Mouse (Mus musculus) hindbrain, embryonic 14.5 days (tissue): ENCODE data around the gene Evi5. TPM values are rescaled to one million over a fixed set of nuclear protein-coding genes. Genes with fewer than 3 reads are reported as not detected.

Source experiments
- ATAC-seq: fragments of 200-750 bp; cut with Nextera tagmentation; 2 replicates; pipeline ENCODE4 v1.8.0; 2017; ENCODE audit warnings: moderate number of reproducible peaks, mild to moderate bottlenecking, moderate TSS enrichment, moderate library complexity; ENCODE audit not compliant: low FRiP score
- DNase-seq: peaks from one replicate; pipeline ENCODE4 v3.0.0-alpha.2; 2015; ENCODE audit warnings: low spot score
- H3K27ac ChIP-seq: fragments of 300-500 bp; sonication (generic); 2 replicates; pipeline ENCODE4 v1.5.1; 2014; ENCODE audit warnings: mild to moderate bottlenecking, moderate library complexity
- H3K27me3 ChIP-seq: fragments of 300-500 bp; sonication (generic); 2 replicates; pipeline ENCODE4 v1.6.1; 2014; ENCODE audit warnings: mild to moderate bottlenecking, low read length, mixed read lengths; ENCODE audit not compliant: control insufficient read depth, insufficient read depth
- H3K36me3 ChIP-seq: fragments of 300-500 bp; sonication (generic); replicated peaks from 2 replicates; pipeline ENCODE4 v1.6.1; 2014; ENCODE audit not compliant: control insufficient read depth, insufficient read depth
- H3K4me1 ChIP-seq: fragments of 300-500 bp; sonication (generic); replicated peaks from 2 replicates; pipeline ENCODE4 v1.6.1; 2014; ENCODE audit warnings: antibody characterized with exemption, low read length, mixed read lengths; ENCODE audit not compliant: control insufficient read depth, insufficient read depth
- H3K4me2 ChIP-seq: fragments of 300-500 bp; sonication (generic); replicated peaks from 2 replicates; pipeline ENCODE4 v1.6.1; 2014; ENCODE audit warnings: mild to moderate bottlenecking, moderate library complexity
- H3K4me3 ChIP-seq: fragments of 300-500 bp; sonication (generic); replicated peaks from 2 replicates; pipeline ENCODE4 v1.5.1; 2014; ENCODE audit warnings: mild to moderate bottlenecking, low read length
- H3K9ac ChIP-seq: fragments of 300-500 bp; sonication (generic); 2 replicates; pipeline ENCODE4 v1.6.1; 2014
- H3K9me3 ChIP-seq: fragments of 300-500 bp; sonication (generic); 2 replicates; pipeline ENCODE4 v1.6.1; 2016; ENCODE audit warnings: low read length; ENCODE audit not compliant: control insufficient read depth
- WGBS: fragments of 180-500 bp; shearing (Covaris S2); extraction: QIAGEN DNeasy Blood & Tissue Kit; methylation state at CpG from one replicate; pipeline ENCODE4 v1.1.7; 2014; 5-methylcytosine and 5-hydroxymethylcytosine counted together
- polyA plus RNA-seq: library from polyadenylated mRNA; unstranded; fragments of >200 nt; fragmentation: Nextera tagmentation; extraction: Ambion mirVana; gene quantifications from 2 replicates; pipeline ENCODE4 v1.2.1, GENCODE M21; 2014

Gene Evi5
- polyA plus RNA-seq, 1 experiment from 2014 or later = 53.3 TPM

GRCm38 (mm10) chr5:107749229-107749916, 125.5 kb downstream of the Evi5 start:
- Histone ChIP-seq H3K9me3 (no peaks in the 10 kb centered on the region), H3K4me1 (no peaks in the 10 kb centered on the region), H3K4me2 (no peak overlapping the region), H3K27me3 (no peaks in the 10 kb centered on the region), H3K36me3 (no peaks in the 10 kb centered on the region; the same call in 1 of the 2 replicates), H3K27ac (no peak overlapping the region), H3K9ac (no peak overlapping the region), H3K4me3 (no peak overlapping the region)
- DNase-seq = no peak
- WGBS = 72% methylated on average over 9 of the region's 9 CpGs
- ATAC-seq = no peak

- DNase-seq = no peak
- Histone ChIP-seq H3K4me2 (no peak overlapping the region), H3K9me3 (no peaks in the 10 kb centered on the region), H3K27me3 (no peaks in the 10 kb centered on the region), H3K9ac (no peak overlapping the region), H3K27ac (no peak overlapping the region), H3K4me3 (no peak overlapping the region), H3K36me3 (no peaks in the 10 kb centered on the region), H3K4me1 (no peaks in the 10 kb centered on the region)
- no peak for ATAC-seq
- 95% methylated on average over 5 of the region's 5 CpGs for WGBS
Observed at GRCm38 (mm10) chr5:107739023-107739422, 135.9 kb downstream of the Evi5 start.

- H3K4me1 ChIP-seq = no peaks in the 10 kb centered on the region
- no peak overlapping the region for H3K4me3 ChIP-seq
- no peaks in the 10 kb centered on the region for H3K36me3 ChIP-seq
- no peak overlapping the region for H3K9ac ChIP-seq
- WGBS = 81% methylated on average over 3 of the region's 3 CpGs
- no peaks in the 10 kb centered on the region for H3K9me3 ChIP-seq
- no peak overlapping the region for H3K4me2 ChIP-seq
- ATAC-seq (no peak), DNase-seq (no peak)
- H3K27ac ChIP-seq = no peak overlapping the region
- no peaks in the 10 kb centered on the region for H3K27me3 ChIP-seq
Observed at GRCm38 (mm10) chr5:107738296-107738695, 136.6 kb downstream of the Evi5 start.

GRCm38 (mm10) chr5:107736171-107736570, 138.7 kb downstream of the Evi5 start:
- H3K4me1 ChIP-seq = no peaks in the 10 kb centered on the region
- H3K27me3 ChIP-seq = peaks cover 17% of the 10 kb centered on the region
- ATAC-seq (no peak), DNase-seq (no peak)
- no peak overlapping the region for H3K4me2 ChIP-seq
- no peaks in the 10 kb centered on the region for H3K36me3 ChIP-seq
- no peaks in the 10 kb centered on the region for H3K9me3 ChIP-seq
- H3K27ac ChIP-seq = no peak overlapping the region
- no peak overlapping the region for H3K9ac ChIP-seq
- H3K4me3 ChIP-seq = no peak overlapping the region
- WGBS = 88% methylated on average over 5 of the region's 5 CpGs

GRCm38 (mm10) chr5:107731844-107732243, 143.1 kb downstream of the Evi5 start:
- WGBS = 31% methylated on average over 2 of the region's 2 CpGs
- Histone ChIP-seq H3K4me2 (no peak overlapping the region), H3K36me3 (no peaks in the 10 kb centered on the region), H3K9ac (no peak overlapping the region), H3K4me1 (no peaks in the 10 kb centered on the region), H3K27me3 (peaks cover 56% of the 10 kb centered on the region), H3K9me3 (0 out of 2 replicates have a peak, but pooled peaks cover 3% of the 10 kb centered on the region), H3K4me3 (no peak overlapping the region), H3K27ac (no peak overlapping the region)
- ATAC-seq (no peak), DNase-seq (no peak)

GRCm38 (mm10) chr5:107731408-107731807, 143.5 kb downstream of the Evi5 start:
- Histone ChIP-seq H3K4me3 (no peak overlapping the region), H3K27me3 (peaks cover 61% of the 10 kb centered on the region), H3K4me2 (no peak overlapping the region), H3K9me3 (0 out of 2 replicates have a peak, but pooled peaks cover 3% of the 10 kb centered on the region), H3K27ac (no peak overlapping the region), H3K4me1 (no peaks in the 10 kb centered on the region; the same call in 1 of the 2 replicates), H3K9ac (no peak overlapping the region), H3K36me3 (no peaks in the 10 kb centered on the region)
- WGBS = 51% methylated on average over 3 of the region's 3 CpGs
- DNase-seq (no peak), ATAC-seq (no peak)

GRCm38 (mm10) chr5:107727007-107727402, 147.9 kb downstream of the Evi5 start:
- DNase-seq = no peak
- 0 out of 2 replicates have a peak, but pooled peaks cover 3% of the 10 kb centered on the region for H3K9me3 ChIP-seq
- no peak for ATAC-seq
- H3K9ac ChIP-seq = no peak overlapping the region
- H3K4me1 ChIP-seq = no peaks in the 10 kb centered on the region; the same call in 1 of the 2 replicates
- peak overlapping the region; percentile 15; the same call in 1 of the 2 replicates for H3K4me3 ChIP-seq
- peaks cover 96% of the 10 kb centered on the region for H3K27me3 ChIP-seq
- H3K4me2 ChIP-seq = peak overlapping the region; percentile 41
- WGBS = 15% methylated on average over 12 of the region's 12 CpGs
- no peaks in the 10 kb centered on the region for H3K36me3 ChIP-seq
- H3K27ac ChIP-seq = no peak overlapping the region

GRCm38 (mm10) chr5:107726281-107727006, 148.5 kb downstream of the Evi5 start:
- DNase-seq (no peak), ATAC-seq (no peak)
- WGBS = under 1% methylated on average over 57 of the region's 57 CpGs
- peak overlapping the region; percentile 41 for H3K4me2 ChIP-seq
- peaks cover 4% of the 10 kb centered on the region; the same call in 1 of the 2 replicates for H3K4me1 ChIP-seq
- H3K9me3 ChIP-seq = 0 out of 2 replicates have a peak, but pooled peaks cover 3% of the 10 kb centered on the region
- H3K36me3 ChIP-seq = no peaks in the 10 kb centered on the region
- H3K4me3 ChIP-seq = peak overlapping the region; percentile 15
- no peak overlapping the region for H3K27ac ChIP-seq
- peaks cover 96% of the 10 kb centered on the region for H3K27me3 ChIP-seq
- no peak overlapping the region for H3K9ac ChIP-seq

- H3K27me3 ChIP-seq = peaks cover 96% of the 10 kb centered on the region
- DNase-seq = no peak
- under 1% methylated on average over 41 of the region's 41 CpGs for WGBS
- H3K4me1 ChIP-seq = peaks cover 8% of the 10 kb centered on the region; the same call in 1 of the 2 replicates
- no peaks in the 10 kb centered on the region for H3K36me3 ChIP-seq
- peak; percentile 46; the same call in 1 of the 2 replicates for ATAC-seq
- H3K9me3 ChIP-seq = 0 out of 2 replicates have a peak, but pooled peaks cover 3% of the 10 kb centered on the region
- H3K4me3 ChIP-seq = peak within 1 kb of the TSS; percentile 15
- H3K9ac ChIP-seq = no peak within 1 kb of the TSS
- H3K4me2 ChIP-seq = peak within 1 kb of the TSS; percentile 41
- H3K27ac ChIP-seq = no peak within 1 kb of the TSS
Observed at GRCm38 (mm10) chr5:107725435-107726261, 149.3 kb downstream of the Evi5 start, which contains the start of gene Gfi1. Gfi1 (minus strand) TSS chr5:107726036.
